Mouse (Mus musculus) liver, embryonic 14.5 days (tissue): ENCODE measurements at regions not wholly inside any gene's neighbourhood (a gene's known extent, or its start where the extent isn't known, plus 50 kb on each side); places are given as distances from the start of the nearest gene placed in this dataset.
"Not testable (repeated sequence)": the region's sequence is repeated elsewhere in the genome, so short reads cannot be mapped to it uniquely, and the experiment has no call there.

Experiments used
- ATAC-seq: fragments of 200-750 bp; cut with Nextera tagmentation; 2 replicates; pipeline ENCODE4 v1.8.0; 2017; ENCODE audit warnings: moderate number of reproducible peaks, mild to moderate bottlenecking, moderate library complexity; ENCODE audit not compliant: insufficient read depth
- DNase-seq, 3 experiments: peaks; one replicate each; pipeline ENCODE4 v3.0.0-alpha.2; 2012 to 2013; ENCODE audit warnings: low read depth in 3 of 3, low spot score in 3 of 3
- H3K27ac ChIP-seq: fragments of 300-500 bp; sonication (generic); 2 replicates; pipeline ENCODE4 v1.5.1; 2014; ENCODE audit warnings: moderate library complexity, mild to moderate bottlenecking, control low read depth, inconsistent platforms
- H3K27me3 ChIP-seq: fragments of 300-500 bp; sonication (generic); 2 replicates; pipeline ENCODE4 v1.6.1; 2014; ENCODE audit warnings: mild to moderate bottlenecking, low read length, moderate library complexity; ENCODE audit not compliant: control insufficient read depth, insufficient read depth
- H3K36me3 ChIP-seq: fragments of 300-500 bp; sonication (generic); replicated peaks from 2 replicates; pipeline ENCODE4 v1.6.1; 2014; ENCODE audit warnings: low read depth; ENCODE audit not compliant: control insufficient read depth, insufficient read depth
- H3K4me1 ChIP-seq, 2 experiments: fragments of 200-500 bp in 1 of 2; fragments of 300-500 bp in 1 of 2; sonication (generic) in 1 of 2; replicated peaks; 2 replicates each; pipeline ENCODE4 v1.6.1; 2012 to 2014; ENCODE audit warnings: antibody characterized with exemption in 1 of 2, inconsistent platforms in 1 of 2, low read length in 1 of 2; ENCODE audit not compliant: control insufficient read depth in 2 of 2, insufficient read depth in 2 of 2
- H3K4me2 ChIP-seq: fragments of 300-500 bp; sonication (generic); 2 replicates; pipeline ENCODE4 v1.6.1; 2014; ENCODE audit warnings: low read depth, mild to moderate bottlenecking, control low read depth, moderate library complexity
- H3K4me3 ChIP-seq, 2 experiments: fragments of 200-500 bp in 1 of 2; fragments of 300-500 bp in 1 of 2; sonication (generic) in 1 of 2; 2 replicates each; pipeline ENCODE4 v1.5.1; 2012 to 2014; ENCODE audit warnings: low read depth in 2 of 2, low read length in 2 of 2, mild to moderate bottlenecking in 2 of 2, control low read depth in 1 of 2, inconsistent platforms in 1 of 2, moderate library complexity in 1 of 2; ENCODE audit not compliant: insufficient read depth in 1 of 2
- H3K9ac ChIP-seq: fragments of 300-500 bp; sonication (generic); replicated peaks from 2 replicates; pipeline ENCODE4 v1.6.1; 2014; ENCODE audit warnings: mild to moderate bottlenecking, control low read depth, moderate library complexity
- H3K9me3 ChIP-seq: fragments of 300-500 bp; sonication (generic); 2 replicates; pipeline ENCODE4 v1.6.1; 2016; ENCODE audit warnings: low read length, mixed read lengths; ENCODE audit not compliant: control insufficient read depth
- CTCF ChIP-seq: IDR thresholded peaks from 2 replicates; pipeline ENCODE4 v1.5.1; 2016; ENCODE audit warnings: antibody characterized with exemption, low read depth, control low read depth
- EP300 ChIP-seq: IDR thresholded peaks from 2 replicates; pipeline ENCODE4 v1.6.1; 2016; ENCODE audit warnings: antibody characterized with exemption, low read depth
- WGBS: fragments of 180-500 bp; shearing (Covaris S2); extraction: QIAGEN DNeasy Blood & Tissue Kit; methylation state at CpG from one replicate; pipeline ENCODE4 v1.1.7; 2014; ENCODE audit not compliant: insufficient replicate concordance; 5-methylcytosine and 5-hydroxymethylcytosine counted together

- H3K36me3 ChIP-seq, DNase-seq, H3K27me3 ChIP-seq, H3K9ac ChIP-seq, H3K4me3 ChIP-seq, H3K4me2 ChIP-seq, ATAC-seq, H3K9me3 ChIP-seq, H3K27ac ChIP-seq, H3K4me1 ChIP-seq: not testable (repeated sequence)
- WGBS: 20% methylated on average over 5 of the region's 5 CpGs
Observed at GRCm38 (mm10) chr7:106616932-106617331, 63.5 kb downstream of the Olfr693 start.

DNA sequence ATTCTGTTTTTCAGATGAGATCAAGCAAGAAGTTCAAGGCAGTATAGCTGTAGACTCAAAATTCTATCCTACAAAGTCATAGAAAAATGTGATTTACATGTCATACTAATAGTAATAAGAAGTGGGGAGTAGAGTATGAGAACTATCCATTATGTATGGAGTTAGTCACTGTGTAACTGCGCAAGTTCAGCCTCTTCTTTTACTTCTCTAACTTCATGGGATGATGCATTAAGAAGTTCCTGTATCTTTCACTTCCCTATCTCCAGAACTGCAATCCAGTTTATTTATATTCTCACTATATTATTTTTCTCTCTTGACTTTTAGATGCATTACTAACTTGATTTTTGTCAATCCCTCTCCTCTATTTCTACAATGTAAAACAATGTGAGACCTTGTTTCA, 67.7 kb downstream of the Olfr693 start:
- H3K36me3 ChIP-seq: no peaks in the 10 kb centered on the region
- H3K27me3 ChIP-seq: no peaks in the 10 kb centered on the region
- H3K4me3 ChIP-seq: no peak overlapping the region
- H3K4me2 ChIP-seq: no peak overlapping the region
- no peak overlapping the region for H3K27ac ChIP-seq
- no peaks in the 10 kb centered on the region for H3K4me1 ChIP-seq
- WGBS: 83% methylated on average over 1 of the region's 1 CpGs
- no peaks in the 10 kb centered on the region for H3K9me3 ChIP-seq
- no peak overlapping the region for H3K9ac ChIP-seq
- TF ChIP-seq CTCF (no peak), EP300 (no peak)
- DNase-seq (no peak), ATAC-seq (no peak)

GRCm38 (mm10) chr7:106580424-106580823, 100.0 kb downstream of the Olfr693 start:
- Histone ChIP-seq H3K9ac (no peak overlapping the region), H3K27ac (no peak overlapping the region), H3K9me3 (no peaks in the 10 kb centered on the region), H3K27me3 (no peaks in the 10 kb centered on the region), H3K4me1 (no peaks in the 10 kb centered on the region), H3K4me3 (no peak overlapping the region), H3K4me2 (no peak overlapping the region), H3K36me3 (no peaks in the 10 kb centered on the region)
- ATAC-seq (no peak), DNase-seq (no peak)
- TF ChIP-seq CTCF: no peak
- no peak for TF ChIP-seq EP300
- 74% methylated on average over 3 of the region's 3 CpGs for WGBS

GRCm38 (mm10) chr7:106568251-106568650, 112.1 kb downstream of the Olfr693 start:
- not testable (repeated sequence) for H3K4me2 ChIP-seq, H3K36me3 ChIP-seq, H3K4me3 ChIP-seq, H3K27ac ChIP-seq, H3K4me1 ChIP-seq, DNase-seq, H3K9me3 ChIP-seq, ATAC-seq, H3K9ac ChIP-seq, H3K27me3 ChIP-seq
- WGBS: 60% methylated on average over 2 of the region's 2 CpGs

- ATAC-seq (no peak), DNase-seq (peak in 2 of 3 experiments; percentile 13 to 26)
- no peak overlapping the region for H3K4me2 ChIP-seq
- WGBS: 23% methylated on average over 2 of the region's 2 CpGs
- H3K4me1 ChIP-seq: no peaks in the 10 kb centered on the region
- H3K9me3 ChIP-seq: no peaks in the 10 kb centered on the region
- H3K27me3 ChIP-seq: no peaks in the 10 kb centered on the region
- no peak overlapping the region for H3K27ac ChIP-seq
- no peak for TF ChIP-seq EP300
- TF ChIP-seq CTCF: no peak
- no peak overlapping the region for H3K4me3 ChIP-seq
- no peak overlapping the region for H3K9ac ChIP-seq
- no peaks in the 10 kb centered on the region for H3K36me3 ChIP-seq
Observed at GRCm38 (mm10) chr7:106550881-106551575, 129.4 kb downstream of the Olfr693 start.
